Comparison of ENCODE assay signal across 20 mouse cellular contexts in the genomic region with DNA sequence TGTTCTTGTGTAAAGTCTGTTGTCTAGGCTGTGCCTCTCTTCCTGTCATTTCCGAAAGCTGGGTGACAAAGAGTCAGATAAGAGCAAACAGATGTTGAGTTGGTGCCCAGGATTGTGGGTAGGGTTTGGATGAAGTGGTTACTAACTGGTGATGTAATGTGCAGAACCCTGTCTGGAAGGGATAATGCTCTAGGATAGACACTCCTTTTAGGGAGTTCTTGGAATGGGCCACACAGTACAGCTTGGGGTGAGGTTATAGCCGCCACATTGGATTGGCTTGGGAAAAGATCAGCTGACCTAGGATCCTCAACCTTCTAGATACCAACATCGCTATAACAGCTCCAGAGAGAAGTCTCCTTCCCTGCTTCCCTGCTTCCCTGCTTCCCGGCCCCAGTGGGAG. TPM values are rescaled to one million over a fixed set of nuclear protein-coding genes. Genes with fewer than 3 reads are reported as not detected.
"Had no signal": no experiment of that assay in that cellular context is flagged by ENCODE, and none has a peak within 500 bp of the region (broad histone marks: within the 10 kb centered on the region; RNA-seq: fewer than 3 reads in every experiment).

No protein-coding gene starts in this region.

- DNase-seq: lung, adult 18-20 months; lung, embryonic 14.5 days; lung, postnatal 10 days; lung, postnatal 4 days; midbrain, embryonic 14.5 days; retina, postnatal 1 day; right cerebral cortex, adult 18-20 months; right cerebral cortex, postnatal 25 days; right cerebral cortex, postnatal 4 days; thymus, adult 2 months; thymus, postnatal 36 days had no signal

- H3K4me1 ChIP-seq: stomach, embryonic 15.5 days had no signal

- H3K36me3 ChIP-seq: midbrain, embryonic 10.5 days; midbrain, embryonic 12.5 days; neural tube, embryonic 12.5 days had no signal

- H3K4me2 ChIP-seq: lung, embryonic 14.5 days; midbrain, embryonic 12.5 days; neural tube, embryonic 12.5 days; stomach, embryonic 15.5 days had no signal

- ATAC-seq: midbrain, embryonic 16.5 days had no signal

- H3K9ac ChIP-seq: lung, embryonic 14.5 days; midbrain, embryonic 12.5 days; neural tube, embryonic 12.5 days; stomach, embryonic 15.5 days had no signal

- H3K4me3 ChIP-seq: midbrain, embryonic 10.5 days; midbrain, embryonic 12.5 days; neural tube, embryonic 12.5 days; stomach, embryonic 15.5 days had no signal

- H3K27ac ChIP-seq: midbrain, embryonic 10.5 days; midbrain, embryonic 12.5 days; neural tube, embryonic 12.5 days; stomach, embryonic 15.5 days; stomach, postnatal 0 days had no signal

- H3K27me3 ChIP-seq: neural tube, embryonic 12.5 days; stomach, embryonic 15.5 days had no signal

- H3K9me3 ChIP-seq: midbrain, embryonic 10.5 days; midbrain, embryonic 12.5 days; neural tube, embryonic 12.5 days; stomach, embryonic 15.5 days had no signal

RNA-seq across cellular contexts. Expression of a gene that starts 5.9 kb away (rescaled TPM):
- total RNA-seq: megakaryocyte, adult 5-6 weeks; megakaryocyte-erythroid progenitor cell, adult 5-6 weeks; neutrophil, adult 5-6 weeks had no signal
